Mouse (Mus musculus) kidney, adult 2 months (tissue): Measurements from ENCODE around the gene Retreg3.

ENCODE experiments used
- CTCF ChIP-seq: fragments of 200-500 bp; conservative IDR thresholded peaks from 2 replicates; pipeline ENCODE4 v1.5.1; 2011; ENCODE audit warnings: low read depth, mild to moderate bottlenecking, control low read depth, low read length, moderate library complexity, mixed read lengths; ENCODE audit not compliant: insufficient read depth, insufficient read length
- POLR2A ChIP-seq: fragments of 200-500 bp; IDR thresholded peaks from one replicate; pipeline ENCODE4 v1.6.1; 2011; ENCODE audit warnings: low read depth, low read length, control low read depth

DNA sequence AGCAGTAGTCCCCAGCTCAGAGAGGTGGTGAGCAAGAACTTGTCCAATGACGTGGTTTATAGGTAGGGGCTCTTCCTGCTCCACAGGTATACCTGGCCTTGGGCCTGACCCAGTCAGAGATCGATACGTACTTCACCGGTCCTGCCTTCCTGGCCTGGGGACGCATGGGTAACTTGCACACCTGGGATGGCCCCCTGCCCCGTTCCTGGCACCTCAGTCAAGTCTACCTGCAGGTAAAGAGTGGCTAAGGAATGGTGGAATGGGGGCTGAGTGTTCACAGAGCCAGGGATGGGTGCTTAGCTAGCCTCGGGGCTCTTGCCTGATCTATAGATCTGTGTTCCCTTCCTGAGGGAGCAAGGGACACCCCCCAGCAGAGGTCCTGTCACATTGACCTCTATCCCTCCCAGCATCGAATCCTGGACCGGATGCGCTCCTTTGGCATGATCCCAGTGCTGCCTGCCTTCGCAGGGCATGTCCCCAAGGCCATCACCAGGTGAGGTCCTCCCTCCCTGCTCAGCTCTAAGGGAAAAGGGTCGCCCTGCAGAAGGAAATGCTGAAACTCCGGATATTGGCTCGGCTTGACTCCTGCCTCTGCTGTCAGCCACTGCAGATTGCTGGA is 47.8 kb downstream of the Retreg3 start:
- TF ChIP-seq POLR2A (no peak), CTCF (no peak)
